Mouse (Mus musculus): ENCODE results near the gene Rag1.

The Rag1 gene

GRCm38 (mm10) chr2:101591356-101591755, 57.9 kb downstream of the Rag1 start:
- DNase-seq (ENCODE audit: low spot score), result no peak
